Mouse (Mus musculus): ENCODE results near the gene AW011738. TPM values are rescaled to one million over a fixed set of nuclear protein-coding genes. Genes with fewer than 3 reads are reported as not detected.

Gene AW011738
- polyA plus RNA-seq, 1 experiment from 2014 or later: 1.4 TPM

DNA sequence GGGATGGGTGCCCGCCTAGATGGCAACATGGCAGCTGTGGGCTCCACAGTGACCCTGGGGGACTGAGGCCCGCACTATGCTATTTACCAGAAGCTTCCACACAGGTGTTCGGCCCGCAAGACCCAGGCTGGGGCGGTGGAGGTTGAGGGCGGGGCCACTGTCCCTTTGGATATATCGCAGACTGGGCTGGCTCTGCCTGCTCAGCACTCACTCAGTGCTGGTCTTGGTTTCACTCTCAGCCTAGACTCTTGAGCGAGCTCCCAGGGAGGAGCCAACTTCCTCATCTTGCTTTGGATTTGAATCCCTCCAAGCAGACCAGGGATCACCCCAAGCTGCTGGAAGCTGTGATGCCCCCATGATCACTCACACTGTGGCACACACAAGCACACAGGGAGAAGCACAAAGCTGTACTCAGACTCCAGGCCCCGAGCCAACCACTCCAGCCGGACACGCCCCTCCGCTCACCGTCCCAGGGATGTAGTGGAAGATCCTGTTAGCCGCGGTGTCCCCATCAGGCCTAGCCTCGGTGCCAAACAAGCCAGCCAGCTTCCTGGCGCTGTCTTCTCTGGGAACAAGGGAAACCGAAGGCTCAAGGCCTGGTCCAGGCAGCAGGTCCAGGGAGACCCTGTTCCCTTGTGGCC is 24.8 kb downstream of the AW011738 start:
- Histone ChIP-seq H3K4me2 (peak overlapping the region; percentile 24), H3K9me3 (replicated peaks) (no peaks in the 10 kb centered on the region), H3K4me3 (no peak overlapping the region), H3K36me3 (peaks cover 38% of the 10 kb centered on the region), H3K27me3 (replicated peaks) (0 out of 2 replicates have a peak, but pooled peaks cover 10% of the 10 kb centered on the region), H3K27ac (no peak overlapping the region), H3K4me1 (peaks cover 23% of the 10 kb centered on the region), H3K9ac (0 out of 2 replicates have a peak overlapping the region, but pooled peaks have one; percentile 2)
- peak; percentile 15; the same call in 1 of the 2 replicates for ATAC-seq
- WGBS (ENCODE audit: insufficient replicate concordance): 60% methylated on average over 18 of the region's 18 CpGs

DNA sequence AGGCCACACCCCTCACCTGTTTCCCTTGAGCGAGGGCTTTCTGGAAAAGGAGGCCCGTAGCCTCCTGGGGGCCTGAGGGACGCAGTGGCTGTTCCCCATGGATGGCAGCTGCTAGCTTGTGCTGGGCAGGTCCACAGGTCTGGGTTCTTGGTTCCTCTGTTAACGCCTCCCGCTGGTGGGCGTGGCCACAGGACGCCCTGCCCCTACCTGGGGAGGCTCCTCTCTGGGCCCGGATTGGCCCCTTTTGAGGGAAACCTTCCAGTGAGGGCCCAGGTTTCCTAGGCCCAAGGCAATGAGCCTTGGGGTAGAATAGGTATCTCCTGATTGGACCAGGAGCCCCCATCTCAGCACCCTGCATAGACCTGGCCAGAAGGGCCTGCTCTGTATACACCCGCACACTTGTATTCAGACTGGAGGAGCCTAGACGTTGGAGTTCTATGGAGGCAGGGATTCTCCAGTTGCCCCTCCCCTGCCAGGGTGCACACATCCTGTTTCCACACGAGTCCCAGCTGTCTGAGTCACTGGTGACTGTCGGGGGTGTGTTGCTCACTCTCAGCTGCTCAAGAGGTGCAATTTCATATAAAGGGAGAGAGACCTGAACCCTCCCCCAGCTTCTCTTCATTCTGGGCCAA is 25.4 kb downstream of the AW011738 start:
- H3K4me2 ChIP-seq: peak overlapping the region; percentile 24
- no peaks in the 10 kb centered on the region for H3K9me3 ChIP-seq (replicated peaks)
- 42% methylated on average over 12 of the region's 12 CpGs for WGBS (ENCODE audit: insufficient replicate concordance)
- ATAC-seq: peak; percentile 53
- peaks cover 43% of the 10 kb centered on the region for H3K36me3 ChIP-seq
- 0 out of 2 replicates have a peak overlapping the region, but pooled peaks have one; percentile 2 for H3K9ac ChIP-seq
- no peak overlapping the region for H3K27ac ChIP-seq
- no peak overlapping the region for H3K4me3 ChIP-seq
- 0 out of 2 replicates have a peak, but pooled peaks cover 9% of the 10 kb centered on the region for H3K27me3 ChIP-seq (replicated peaks)
- H3K4me1 ChIP-seq: peaks cover 28% of the 10 kb centered on the region

DNA sequence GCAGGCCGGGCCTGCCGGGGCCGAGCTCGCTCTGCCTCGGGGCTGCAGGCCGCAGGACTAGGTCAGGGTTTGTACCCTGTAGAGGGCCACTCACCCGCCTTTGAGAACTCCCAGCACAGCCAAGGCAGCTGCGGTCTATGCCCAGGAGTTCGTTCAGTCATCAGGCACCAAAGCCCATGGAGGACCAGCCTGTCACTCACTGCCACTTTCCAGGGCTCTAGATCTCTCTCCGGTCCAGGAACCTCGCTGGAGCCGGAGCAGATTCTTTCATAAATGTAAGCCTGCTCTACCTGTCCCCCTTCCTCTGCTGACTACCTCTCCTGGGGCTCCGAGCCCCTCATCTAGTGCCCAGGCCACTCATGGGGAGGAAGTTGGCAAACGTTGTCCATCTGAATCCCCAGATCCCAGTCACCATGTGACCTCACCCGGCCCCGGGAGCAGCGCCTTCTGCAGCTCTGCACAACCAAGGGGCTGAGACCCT is 31.0 kb downstream of the AW011738 start:
- Histone ChIP-seq H3K4me2 (peak overlapping the region; percentile 99), H3K36me3 (peaks cover 65% of the 10 kb centered on the region)
- 17% methylated on average over 17 of the region's 17 CpGs for WGBS (ENCODE audit: insufficient replicate concordance)

DNA sequence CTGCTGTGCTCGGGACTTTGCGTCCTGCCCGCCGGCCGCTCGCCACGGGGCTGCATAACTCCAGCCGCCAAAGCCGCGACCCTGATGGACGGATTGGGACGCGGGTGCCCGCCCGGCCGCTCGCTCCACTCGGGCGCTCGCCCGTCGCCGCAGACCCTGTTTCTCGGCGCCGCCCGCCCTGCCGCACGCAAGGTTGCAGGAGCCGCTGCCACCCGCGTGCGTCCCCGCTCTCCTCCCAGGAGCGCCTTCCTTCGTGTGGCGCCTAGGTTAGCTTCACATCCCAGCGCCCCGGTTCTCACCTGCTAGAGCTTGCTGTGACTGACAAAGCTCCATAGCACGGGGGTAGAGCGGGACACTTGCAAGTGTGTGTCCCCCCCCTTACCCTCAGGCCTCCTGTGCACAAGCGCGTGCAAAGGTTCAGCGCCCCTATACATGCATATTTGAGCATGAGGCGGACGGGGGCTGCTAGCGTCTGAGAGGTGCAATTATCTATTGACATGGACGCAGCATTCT is 31.7 kb downstream of the AW011738 start, which contains the start of gene Plekhn1:
TSS of gene Plekhn1 (minus strand) at position 157 of the 513 bp plus-strand sequence.
- Histone ChIP-seq H3K4me1 (peaks cover 36% of the 10 kb centered on the region), H3K4me3 (peak within 1 kb of the TSS; percentile 86), H3K27ac (peak within 1 kb of the TSS; percentile 97), H3K4me2 (peak within 1 kb of the TSS; percentile 99), H3K36me3 (peaks cover 65% of the 10 kb centered on the region), H3K9me3 (replicated peaks) (no peaks in the 10 kb centered on the region), H3K27me3 (replicated peaks) (no peaks in the 10 kb centered on the region), H3K9ac (peak within 1 kb of the TSS; percentile 89)
- 0% methylated on average over 45 of the region's 48 CpGs for WGBS (ENCODE audit: insufficient replicate concordance)
- peak; percentile 48 for ATAC-seq

More for the DNA sequence above, 31.0 kb downstream of the AW011738 start:
- peak overlapping the region; percentile 89 for H3K9ac ChIP-seq
- ATAC-seq: no peak
- no peaks in the 10 kb centered on the region for H3K27me3 ChIP-seq (replicated peaks)
- no peaks in the 10 kb centered on the region for H3K9me3 ChIP-seq (replicated peaks)
- peak overlapping the region; percentile 83 for H3K27ac ChIP-seq
- peaks cover 38% of the 10 kb centered on the region for H3K4me1 ChIP-seq
- H3K4me3 ChIP-seq: peak overlapping the region; percentile 86

DNA sequence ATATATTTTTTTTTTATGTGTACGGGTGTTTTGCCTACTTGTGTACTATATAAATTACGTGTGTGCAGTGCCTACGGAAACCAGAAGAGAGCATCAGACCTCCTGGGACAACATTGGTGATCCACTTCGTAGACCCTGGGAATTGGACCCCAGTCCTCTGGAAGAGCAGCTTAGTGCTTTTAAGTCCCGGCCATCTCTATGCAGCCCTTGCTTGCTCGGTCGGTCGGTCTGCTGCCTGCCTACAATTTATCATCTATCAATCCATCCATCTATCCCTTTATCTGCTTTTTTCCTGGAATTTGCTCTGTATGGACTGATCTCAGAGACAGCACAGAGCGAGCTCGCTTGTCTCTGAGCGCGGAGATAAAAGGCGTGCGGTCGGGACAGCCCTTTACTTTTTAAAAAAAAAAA is 32.3 kb downstream of the AW011738 start:
- Histone ChIP-seq H3K36me3 (peaks cover 65% of the 10 kb centered on the region), H3K9ac (peak overlapping the region; percentile 89), H3K27ac (peak overlapping the region; percentile 97), H3K4me2 (peak overlapping the region; percentile 99), H3K4me1 (peaks cover 35% of the 10 kb centered on the region), H3K9me3 (replicated peaks) (no peaks in the 10 kb centered on the region), H3K4me3 (peak overlapping the region; percentile 86), H3K27me3 (replicated peaks) (no peaks in the 10 kb centered on the region)
- WGBS (ENCODE audit: insufficient replicate concordance): under 1% methylated on average over 15 of the region's 15 CpGs
- peak; percentile 57 for ATAC-seq

DNA sequence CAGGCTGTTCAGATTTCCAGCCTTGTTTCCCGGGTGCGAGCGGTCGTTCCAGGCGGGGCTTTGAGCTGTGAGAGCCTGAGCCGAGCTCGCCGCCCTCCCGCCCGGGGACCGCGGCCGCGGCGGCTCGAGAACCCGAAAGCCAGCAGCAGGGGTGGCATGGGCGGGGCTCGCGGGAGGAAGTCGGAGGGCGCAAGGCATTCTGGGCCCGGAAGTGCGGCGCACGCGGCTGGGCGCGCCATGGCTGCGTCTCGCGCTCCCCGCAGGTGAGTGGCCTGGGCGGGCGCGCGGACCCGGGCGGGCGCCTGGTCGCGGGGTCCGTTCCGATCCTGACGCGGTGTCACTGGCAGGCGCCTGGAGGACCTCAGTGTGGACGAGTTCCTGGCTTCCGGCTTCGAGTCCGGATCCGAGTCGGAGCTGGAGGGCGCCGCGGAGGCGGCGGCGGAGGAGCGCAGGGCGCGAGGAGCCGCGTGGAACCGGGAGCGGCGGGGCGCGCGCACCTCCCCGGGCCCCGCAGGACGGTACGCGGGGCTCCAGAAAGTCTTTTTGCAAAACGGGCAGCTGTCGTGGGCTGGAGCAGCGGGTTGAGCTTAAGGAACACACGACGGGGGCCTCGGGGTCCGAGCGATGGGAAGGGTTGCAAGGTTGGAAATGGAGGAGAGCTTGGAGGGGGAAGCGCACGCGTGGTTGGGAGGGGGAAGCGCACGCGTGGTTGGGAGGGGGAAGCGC is 32.9 kb downstream of the AW011738 start, which contains the start of gene Noc2l:
TSS of gene Noc2l (plus strand) at position 203 of the 726 bp plus-strand sequence.
- Histone ChIP-seq H3K9ac (peak within 1 kb of the TSS; percentile 89), H3K27me3 (replicated peaks) (no peaks in the 10 kb centered on the region), H3K4me2 (peak within 1 kb of the TSS; percentile 99), H3K4me1 (peaks cover 35% of the 10 kb centered on the region), H3K9me3 (replicated peaks) (no peaks in the 10 kb centered on the region), H3K27ac (peak within 1 kb of the TSS; percentile 97), H3K36me3 (peaks cover 65% of the 10 kb centered on the region), H3K4me3 (peak within 1 kb of the TSS; percentile 86)
- WGBS (ENCODE audit: insufficient replicate concordance): under 1% methylated on average over 89 of the region's 90 CpGs
- peak; percentile 85 for ATAC-seq

DNA sequence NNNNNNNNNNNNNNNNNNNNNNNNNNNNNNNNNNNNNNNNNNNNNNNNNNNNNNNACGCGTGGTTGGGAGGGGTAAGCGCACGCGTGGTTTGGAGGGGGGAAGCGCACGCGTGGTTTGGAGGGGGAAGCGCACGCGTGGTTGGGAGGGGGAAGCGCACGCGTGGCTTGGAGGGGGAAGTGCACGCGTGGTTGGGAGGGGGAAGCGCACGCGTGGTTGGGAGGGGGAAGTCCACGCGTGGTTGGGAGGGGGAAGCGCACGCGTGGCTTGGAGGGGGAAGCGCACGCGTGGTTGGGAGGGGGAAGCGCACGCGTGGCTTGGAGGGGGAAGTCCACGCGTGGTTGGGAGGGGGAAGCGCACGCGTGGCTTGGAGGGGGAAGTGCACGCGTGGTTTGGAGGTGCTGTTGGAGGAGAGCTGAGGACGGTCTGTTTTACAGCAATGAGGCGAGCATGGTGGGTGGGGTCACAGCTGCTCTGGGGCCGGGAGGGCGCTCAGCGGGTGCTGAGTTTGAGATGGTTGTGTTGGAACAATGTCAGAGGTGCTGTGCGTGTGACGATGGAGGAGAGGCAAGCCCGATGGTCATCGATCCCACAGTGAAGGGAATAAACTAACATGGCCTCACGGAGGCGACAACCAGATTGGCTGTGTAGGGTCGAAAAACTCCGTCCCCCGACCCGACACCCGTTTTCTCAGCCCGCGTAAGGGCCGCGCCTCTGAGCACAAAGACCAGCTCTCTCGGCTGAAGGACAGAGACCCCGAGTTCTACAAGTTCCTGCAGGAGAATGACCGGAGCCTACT is 33.7 kb downstream of the AW011738 start:
- Histone ChIP-seq H3K27me3 (replicated peaks) (no peaks in the 10 kb centered on the region), H3K36me3 (peaks cover 65% of the 10 kb centered on the region), H3K4me3 (peak overlapping the region; percentile 86), H3K4me2 (peak overlapping the region; percentile 99), H3K9ac (peak overlapping the region; percentile 89), H3K27ac (peak overlapping the region; percentile 97), H3K9me3 (replicated peaks) (no peaks in the 10 kb centered on the region), H3K4me1 (peaks cover 35% of the 10 kb centered on the region)
- no peak for ATAC-seq
- WGBS (ENCODE audit: insufficient replicate concordance): 17% methylated on average over 57 of the region's 60 CpGs

DNA sequence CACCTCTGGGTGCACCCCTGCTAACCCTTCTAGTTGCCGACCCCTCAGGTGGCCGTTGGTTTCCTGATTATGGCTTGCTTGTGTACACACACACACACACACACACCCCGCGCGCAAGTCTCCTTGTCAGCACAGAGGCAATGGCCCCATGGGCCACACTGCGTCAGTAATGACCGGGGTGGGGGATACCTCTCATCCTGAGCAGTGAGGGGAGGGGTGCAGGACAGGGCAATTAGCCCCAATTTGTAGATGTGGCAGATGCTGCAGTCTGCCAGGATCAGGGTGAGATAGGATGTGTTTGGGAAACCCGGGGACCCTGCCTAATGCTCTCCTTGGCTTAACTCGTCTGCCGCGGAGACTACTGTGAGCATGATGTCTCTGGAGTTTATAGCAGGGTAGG is 46.5 kb downstream of the AW011738 start:
- Histone ChIP-seq H3K27ac (peak overlapping the region; percentile 98), H3K4me3 (no peak overlapping the region), H3K4me2 (peak overlapping the region; percentile 17; the same call in 1 of the 2 replicates), H3K27me3 (replicated peaks) (peaks cover 4% of the 10 kb centered on the region; the same call in 1 of the 2 replicates), H3K9me3 (replicated peaks) (no peaks in the 10 kb centered on the region), H3K36me3 (peaks cover 75% of the 10 kb centered on the region), H3K9ac (peak overlapping the region; percentile 75; the same call in 1 of the 2 replicates), H3K4me1 (peaks cover 62% of the 10 kb centered on the region)
- no peak for ATAC-seq
- 58% methylated on average over 11 of the region's 11 CpGs for WGBS (ENCODE audit: insufficient replicate concordance)

DNA sequence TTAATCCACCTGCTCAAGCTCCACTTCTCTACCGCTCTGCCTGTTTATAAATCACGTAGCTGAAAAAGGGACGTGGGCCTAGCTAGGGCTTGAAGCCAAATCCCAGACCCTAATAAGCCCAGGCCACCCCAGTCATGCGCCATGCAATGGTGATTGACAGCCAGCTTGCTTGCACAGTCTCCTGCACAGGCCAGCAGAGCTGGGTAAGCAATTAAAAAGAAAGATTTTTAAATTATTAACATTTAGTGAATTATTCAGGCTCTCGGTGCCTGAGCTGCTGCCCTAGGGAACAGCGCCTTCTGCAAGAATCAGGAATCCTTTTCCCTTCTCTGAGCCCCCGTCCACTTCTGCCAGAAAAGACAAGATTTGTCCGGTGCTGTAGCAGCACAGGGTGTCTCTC is 48.0 kb downstream of the AW011738 start:
- H3K27ac ChIP-seq: peak overlapping the region; percentile 98
- H3K9ac ChIP-seq: peak overlapping the region; percentile 75

DNA sequence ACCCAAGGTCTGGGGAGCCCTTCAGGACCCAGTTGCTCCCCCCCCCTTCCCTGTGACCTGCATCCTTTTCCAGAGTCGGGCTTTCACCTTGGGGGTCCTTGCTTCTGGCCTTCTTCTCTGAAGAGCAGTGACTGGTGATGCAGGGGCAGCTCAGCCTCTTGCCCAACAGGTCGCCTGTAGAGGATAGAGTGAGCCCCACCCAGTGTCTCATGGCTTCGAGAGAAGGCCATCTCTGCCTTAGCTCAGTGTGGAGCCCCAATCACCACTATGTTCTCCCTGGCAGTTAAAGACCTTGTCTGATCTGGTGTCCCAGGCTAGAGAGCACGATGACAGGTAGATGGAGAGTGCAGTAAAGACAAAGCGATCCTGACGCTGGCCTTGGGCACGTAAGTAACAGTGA is 49.0 kb downstream of the AW011738 start:
- Histone ChIP-seq H3K4me2 (peak overlapping the region; percentile 72), H3K4me3 (peak overlapping the region; percentile 40), H3K9ac (peak overlapping the region; percentile 75), H3K27ac (peak overlapping the region; percentile 98), H3K36me3 (peaks cover 49% of the 10 kb centered on the region), H3K9me3 (replicated peaks) (no peaks in the 10 kb centered on the region), H3K4me1 (peaks cover 66% of the 10 kb centered on the region), H3K27me3 (replicated peaks) (peaks cover 17% of the 10 kb centered on the region)
- 21% methylated on average over 7 of the region's 7 CpGs for WGBS (ENCODE audit: insufficient replicate concordance)
- peak; percentile 57 for ATAC-seq

More for the DNA sequence above, 48.0 kb downstream of the AW011738 start:
- WGBS (ENCODE audit: insufficient replicate concordance): 82% methylated on average over 8 of the region's 8 CpGs
- peak overlapping the region; percentile 72 for H3K4me2 ChIP-seq
- peak overlapping the region; percentile 40 for H3K4me3 ChIP-seq
- H3K9me3 ChIP-seq (replicated peaks): no peaks in the 10 kb centered on the region
- no peak for ATAC-seq
- H3K36me3 ChIP-seq: peaks cover 60% of the 10 kb centered on the region
- peaks cover 17% of the 10 kb centered on the region for H3K27me3 ChIP-seq (replicated peaks)
- peaks cover 75% of the 10 kb centered on the region for H3K4me1 ChIP-seq

Data from liver, embryonic 12.5 days (tissue).